Mouse (Mus musculus) embryonic fibroblast, embryonic 13.5 days (primary cell): Measurements from ENCODE around the gene Gpr152.

Experiments used
- CTCF ChIP-seq: IDR thresholded peaks from 2 replicates; pipeline ENCODE4 v1.5.1; 2011; ENCODE audit warnings: mild to moderate bottlenecking, control low read depth, low read length, moderate library complexity, borderline replicate concordance; ENCODE audit not compliant: insufficient read depth
- POLR2A ChIP-seq: IDR thresholded peaks from 2 replicates; pipeline ENCODE4 v1.6.1; 2011; ENCODE audit warnings: low read depth, mild to moderate bottlenecking, control low read depth, low read length, moderate library complexity

GRCm38 (mm10) chr19:4171393-4172290 is 32.1 kb downstream of the Gpr152 start:
- TF ChIP-seq POLR2A (no peak), CTCF (no peak)
